Mouse (Mus musculus) stomach, embryonic 14.5 days (tissue): ENCODE data around the gene Eaf1. TPM values are rescaled to one million over a fixed set of nuclear protein-coding genes. Genes with fewer than 3 reads are reported as not detected.

Source experiments
- ATAC-seq: fragments of 200-750 bp; cut with Nextera tagmentation; 2 replicates; pipeline ENCODE4 v1.8.0; 2017; ENCODE audit warnings: low read depth, moderate TSS enrichment; ENCODE audit not compliant: insufficient number of reproducible peaks, insufficient read depth, low FRiP score
- H3K27ac ChIP-seq: fragments of 300-500 bp; sonication (generic); 2 replicates; pipeline ENCODE4 v1.5.1; 2014; ENCODE audit warnings: mild to moderate bottlenecking, low read length, moderate library complexity, mixed read lengths
- H3K27me3 ChIP-seq: fragments of 300-500 bp; sonication (generic); 2 replicates; pipeline ENCODE4 v1.6.1; 2014; ENCODE audit warnings: low read length, control low read depth, mixed read lengths; ENCODE audit not compliant: control insufficient read depth, insufficient read depth
- H3K36me3 ChIP-seq: fragments of 300-500 bp; sonication (generic); 2 replicates; pipeline ENCODE4 v1.6.1; 2014; ENCODE audit warnings: mild to moderate bottlenecking, control low read depth, low read length, moderate library complexity, mixed read lengths; ENCODE audit not compliant: control insufficient read depth, insufficient read depth
- H3K4me1 ChIP-seq: fragments of 300-500 bp; sonication (generic); 2 replicates; pipeline ENCODE4 v1.6.1; 2014; ENCODE audit warnings: low read length, control low read depth, mixed read lengths; ENCODE audit not compliant: control insufficient read depth, insufficient read depth
- H3K4me2 ChIP-seq: fragments of 300-500 bp; sonication (generic); replicated peaks from 2 replicates; pipeline ENCODE4 v1.6.1; 2014; ENCODE audit warnings: low read depth, low read length, control low read depth
- H3K4me3 ChIP-seq: fragments of 300-500 bp; sonication (generic); 2 replicates; pipeline ENCODE4 v1.5.1; 2014; ENCODE audit warnings: low read depth, low read length, control low read depth
- H3K9ac ChIP-seq: fragments of 300-500 bp; sonication (generic); replicated peaks from 2 replicates; pipeline ENCODE4 v1.6.1; 2014; ENCODE audit warnings: low read depth, mild to moderate bottlenecking, control low read depth, low read length, moderate library complexity, mixed read lengths
- H3K9me3 ChIP-seq: fragments of 300-500 bp; sonication (generic); 2 replicates; pipeline ENCODE4 v1.6.1; 2016; ENCODE audit warnings: low read depth, low read length, control low read depth; ENCODE audit not compliant: control insufficient read depth
- WGBS: fragments of 180-500 bp; shearing (Covaris S2); extraction: QIAGEN DNeasy Blood & Tissue Kit; methylation state at CpG from one replicate; pipeline ENCODE4 v1.1.7; 2014; 5-methylcytosine and 5-hydroxymethylcytosine counted together
- polyA plus RNA-seq: library from polyadenylated mRNA; unstranded; fragments of >200 nt; fragmentation: Nextera tagmentation; extraction: Ambion mirVana; gene quantifications from 2 replicates; pipeline ENCODE4 v1.2.1, GENCODE M21; 2014

The Eaf1 gene
- polyA plus RNA-seq, 1 experiment from 2014 or later, result 21.6 TPM

- WGBS, result 56% methylated on average over 14 of the region's 14 CpGs
- no peak overlapping the region for H3K27ac ChIP-seq
- peaks cover 10% of the 10 kb centered on the region; the same call in 1 of the 2 replicates for H3K4me1 ChIP-seq
- no peak overlapping the region for H3K9ac ChIP-seq
- H3K4me3 ChIP-seq, result no peak overlapping the region
- no peak overlapping the region for H3K4me2 ChIP-seq
- no peaks in the 10 kb centered on the region for H3K9me3 ChIP-seq
- ATAC-seq, result no peak
- no peaks in the 10 kb centered on the region for H3K36me3 ChIP-seq
- no peaks in the 10 kb centered on the region for H3K27me3 ChIP-seq
Observed at GRCm38 (mm10) chr14:31555963-31556434, 61.8 kb downstream of the Eaf1 start.

GRCm38 (mm10) chr14:31556526-31557260, 62.5 kb downstream of the Eaf1 start:
- no peak overlapping the region for H3K4me3 ChIP-seq
- peaks cover 11% of the 10 kb centered on the region; the same call in 1 of the 2 replicates for H3K4me1 ChIP-seq
- no peaks in the 10 kb centered on the region for H3K9me3 ChIP-seq
- no peak overlapping the region for H3K9ac ChIP-seq
- 82% methylated on average over 9 of the region's 9 CpGs for WGBS
- H3K27ac ChIP-seq, result no peak overlapping the region
- ATAC-seq, result no peak
- H3K27me3 ChIP-seq, result no peaks in the 10 kb centered on the region
- no peak overlapping the region for H3K4me2 ChIP-seq
- H3K36me3 ChIP-seq, result no peaks in the 10 kb centered on the region

- Histone ChIP-seq H3K27me3 (no peaks in the 10 kb centered on the region), H3K9me3 (no peaks in the 10 kb centered on the region), H3K27ac (no peak overlapping the region), H3K36me3 (no peaks in the 10 kb centered on the region), H3K4me2 (no peak overlapping the region), H3K9ac (no peak overlapping the region), H3K4me1 (peaks cover 11% of the 10 kb centered on the region; the same call in 1 of the 2 replicates), H3K4me3 (no peak overlapping the region)
- 85% methylated on average over 8 of the region's 8 CpGs for WGBS
- ATAC-seq, result no peak
Observed at GRCm38 (mm10) chr14:31557273-31557672, 63.1 kb downstream of the Eaf1 start.

- no peak overlapping the region for H3K4me2 ChIP-seq
- WGBS, result 72% methylated on average over 9 of the region's 9 CpGs
- H3K27me3 ChIP-seq, result no peaks in the 10 kb centered on the region
- H3K27ac ChIP-seq, result no peak overlapping the region
- H3K36me3 ChIP-seq, result no peaks in the 10 kb centered on the region
- no peaks in the 10 kb centered on the region for H3K9me3 ChIP-seq
- peaks cover 11% of the 10 kb centered on the region; the same call in 1 of the 2 replicates for H3K4me1 ChIP-seq
- no peak for ATAC-seq
- no peak overlapping the region for H3K4me3 ChIP-seq
- no peak overlapping the region for H3K9ac ChIP-seq
Observed at GRCm38 (mm10) chr14:31557784-31558183, 63.6 kb downstream of the Eaf1 start.

- ATAC-seq, result no peak
- H3K36me3 ChIP-seq, result no peaks in the 10 kb centered on the region
Observed at GRCm38 (mm10) chr14:31559216-31559615, 65.0 kb downstream of the Eaf1 start.

More at GRCm38 (mm10) chr14:31559216-31559615, 65.0 kb downstream of the Eaf1 start:
- WGBS, result 65% methylated on average over 5 of the region's 5 CpGs
- H3K9me3 ChIP-seq, result no peaks in the 10 kb centered on the region
- peaks cover 11% of the 10 kb centered on the region; the same call in 1 of the 2 replicates for H3K4me1 ChIP-seq
- no peak overlapping the region for H3K27ac ChIP-seq
- no peak overlapping the region for H3K4me2 ChIP-seq
- H3K27me3 ChIP-seq, result no peaks in the 10 kb centered on the region
- H3K4me3 ChIP-seq, result no peak overlapping the region
- no peak overlapping the region for H3K9ac ChIP-seq

Other genes starting within 250 kb of the Eaf1 start
- gene Phf7, start 243.1 kb upstream of the Eaf1 start, polyA plus RNA-seq, result 11.3 and 13.5 TPM in 2 replicates
- 73.1 and 73.7 TPM in 2 replicates for gene Bap1, start 242.9 kb upstream of the Eaf1 start, polyA plus RNA-seq
- gene Dnah1, start 170.5 kb upstream of the Eaf1 start, polyA plus RNA-seq, result 7.0 and 10.2 TPM in 2 replicates
- 42.1 and 45.1 TPM in 2 replicates for gene Capn7, start 157.8 kb upstream of the Eaf1 start, polyA plus RNA-seq
- 8.9 and 10.7 TPM in 2 replicates for gene Sh3bp5, start 58.3 kb upstream of the Eaf1 start, polyA plus RNA-seq
- gene Mettl6, start 641 bp downstream of the Eaf1 start, polyA plus RNA-seq, result 62.2 and 65.9 TPM in 2 replicates
- gene Colq, start 96.9 kb downstream of the Eaf1 start, polyA plus RNA-seq, result 0.45 and 0.54 TPM in 2 replicates
- gene Gm49387, start 146.5 kb downstream of the Eaf1 start, polyA plus RNA-seq, result 2.8 TPM in 1 of 2 replicates, not detected in the other
- 33.7 and 35.3 TPM in 2 replicates for gene Btd, start 146.6 kb downstream of the Eaf1 start, polyA plus RNA-seq
- 11.1 and 16.5 TPM in 2 replicates for gene Hacl1, start 146.9 kb downstream of the Eaf1 start, polyA plus RNA-seq